ENCODE assay signal across 10 mouse cellular contexts in the genomic region with DNA sequence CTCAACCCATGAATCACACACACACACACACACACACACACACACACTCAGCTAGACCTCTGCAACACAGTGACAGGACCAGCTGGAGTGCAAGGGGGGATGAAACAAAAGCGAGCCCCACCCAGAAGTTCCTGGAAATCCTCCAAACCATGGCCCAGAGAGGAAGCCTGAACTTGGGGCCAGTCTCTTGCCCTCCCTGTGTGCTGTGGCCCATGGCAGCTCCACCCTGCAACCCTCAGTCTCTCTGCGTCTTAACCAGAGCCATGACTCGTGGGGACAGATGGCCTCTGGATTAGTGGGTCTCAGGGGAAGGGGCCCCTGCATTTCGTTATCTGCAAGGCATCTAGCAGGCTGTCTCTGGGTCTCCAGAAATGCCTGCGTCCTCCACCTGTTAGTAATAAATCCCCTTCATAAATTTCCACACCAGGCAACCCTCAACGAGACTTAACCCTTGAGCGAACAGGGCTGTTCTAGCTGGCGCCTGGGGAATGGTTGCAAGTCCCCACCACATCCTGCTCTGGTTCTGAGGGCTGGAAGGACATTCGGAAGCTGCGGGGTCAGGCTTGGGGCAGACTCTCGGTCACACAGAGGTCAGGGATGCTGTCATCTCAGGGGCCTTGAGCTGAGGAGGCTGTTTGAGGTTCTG. TPM values are rescaled to one million over a fixed set of nuclear protein-coding genes. Genes with fewer than 3 reads are reported as not detected.
DNase-seq lines count a peak whose midpoint lies in the region; ATAC-seq lines count a peak whose summit lies in the region.
"Had no signal": no experiment of that assay in that cellular context is flagged by ENCODE, and none has a peak within 500 bp of the region (broad histone marks: within the 10 kb centered on the region; RNA-seq: fewer than 3 reads in every experiment).

No protein-coding gene starts in this region.

- no peak overlapping the region for H3K4me3 ChIP-seq in forebrain, embryonic 12.5 days (replicated peaks)
- no peak overlapping the region for H3K4me3 ChIP-seq in forebrain, embryonic 16.5 days (replicated peaks; ENCODE audit: low read length)
- no peak overlapping the region for H3K4me3 ChIP-seq in heart, embryonic 13.5 days
- H3K4me3 ChIP-seq in neural tube, embryonic 13.5 days: no peak overlapping the region

- no peak overlapping the region for H3K9ac ChIP-seq in forebrain, embryonic 12.5 days
- no peak overlapping the region for H3K9ac ChIP-seq in forebrain, embryonic 16.5 days (replicated peaks; ENCODE audit: low read depth, low read length)
- H3K9ac ChIP-seq in heart, embryonic 13.5 days: peak overlapping the region; percentile 58
- 0 out of 2 replicates have a peak overlapping the region, but pooled peaks have one; percentile 12 for H3K9ac ChIP-seq in neural tube, embryonic 13.5 days
- H3K9ac ChIP-seq: liver, embryonic 14.5 days had no signal

- no peaks in the 10 kb centered on the region for H3K9me3 ChIP-seq in forebrain, embryonic 12.5 days
- H3K9me3 ChIP-seq in forebrain, embryonic 16.5 days (ENCODE audit: control insufficient read depth, low read length): no peaks in the 10 kb centered on the region
- H3K9me3 ChIP-seq in heart, embryonic 13.5 days: no peaks in the 10 kb centered on the region
- no peaks in the 10 kb centered on the region for H3K9me3 ChIP-seq in neural tube, embryonic 13.5 days

- peaks cover 54% of the 10 kb centered on the region for H3K4me1 ChIP-seq in forebrain, embryonic 12.5 days
- H3K4me1 ChIP-seq in forebrain, embryonic 16.5 days (replicated peaks; ENCODE audit: control insufficient read depth, insufficient read depth, low read length): peaks cover 11% of the 10 kb centered on the region
- H3K4me1 ChIP-seq in heart, embryonic 13.5 days: peaks cover 88% of the 10 kb centered on the region
- peaks cover 85% of the 10 kb centered on the region for H3K4me1 ChIP-seq in neural tube, embryonic 13.5 days (replicated peaks)

- H3K36me3 ChIP-seq in forebrain, embryonic 12.5 days (replicated peaks): no peaks in the 10 kb centered on the region
- H3K36me3 ChIP-seq in forebrain, embryonic 16.5 days (ENCODE audit: control insufficient read depth, insufficient read depth): no peaks in the 10 kb centered on the region
- no peaks in the 10 kb centered on the region for H3K36me3 ChIP-seq in heart, embryonic 13.5 days
- no peaks in the 10 kb centered on the region for H3K36me3 ChIP-seq in neural tube, embryonic 13.5 days

- no peak for ATAC-seq in forebrain, embryonic 12.5 days (ENCODE audit: low FRiP score)
- ATAC-seq in forebrain, embryonic 16.5 days: no peak
- no peak for ATAC-seq in heart, embryonic 13.5 days (ENCODE audit: extremely low read depth, insufficient number of reproducible peaks, low FRiP score, low TSS enrichment)
- ATAC-seq in neural tube, embryonic 13.5 days (ENCODE audit: low read depth): peak; percentile 32; the same call in 1 of the 2 replicates

- no peak overlapping the region for H3K4me2 ChIP-seq in forebrain, embryonic 12.5 days
- no peak overlapping the region for H3K4me2 ChIP-seq in forebrain, embryonic 16.5 days (ENCODE audit: low read length)
- H3K4me2 ChIP-seq in heart, embryonic 13.5 days: no peak overlapping the region
- H3K4me2 ChIP-seq in neural tube, embryonic 13.5 days: no peak overlapping the region

- 55% methylated on average over 11 of the region's 11 CpGs for WGBS in forebrain, embryonic 12.5 days
- WGBS in forebrain, embryonic 16.5 days: 60% methylated on average over 11 of the region's 11 CpGs
- WGBS in heart, embryonic 13.5 days: 27% methylated on average over 11 of the region's 11 CpGs
- 12% methylated on average over 11 of the region's 11 CpGs for WGBS in neural tube, embryonic 13.5 days

- intact Hi-C loops in left cerebral cortex, postnatal 25 days (cut with DNase I): no loop called here

- peaks cover 4% of the 10 kb centered on the region; the same call in 1 of the 2 replicates for H3K27me3 ChIP-seq in forebrain, embryonic 12.5 days
- no peaks in the 10 kb centered on the region for H3K27me3 ChIP-seq in forebrain, embryonic 16.5 days (replicated peaks; ENCODE audit: control insufficient read depth, insufficient read depth, low read length)
- no peaks in the 10 kb centered on the region for H3K27me3 ChIP-seq in heart, embryonic 13.5 days (replicated peaks)
- H3K27me3 ChIP-seq in neural tube, embryonic 13.5 days: peaks cover 16% of the 10 kb centered on the region; the same call in 1 of the 2 replicates

- H3K27ac ChIP-seq in forebrain, embryonic 12.5 days: 0 out of 2 replicates have a peak overlapping the region, but pooled peaks have one; percentile 6
- H3K27ac ChIP-seq in forebrain, embryonic 16.5 days (ENCODE audit: low read length): no peak overlapping the region
- peak overlapping the region; percentile 54 for H3K27ac ChIP-seq in heart, embryonic 13.5 days (replicated peaks)
- H3K27ac ChIP-seq in neural tube, embryonic 13.5 days (replicated peaks): peak overlapping the region; percentile 28; the same call in 1 of the 2 replicates
- H3K27ac ChIP-seq: liver, embryonic 14.5 days had no signal

- DNase-seq in Muller cell, postnatal 12 days (ENCODE audit: inconsistent ontology term): peak; percentile 22
- peak; percentile 72 to 81 for DNase-seq in kidney, postnatal 36 days
- no peak for DNase-seq in right cerebral cortex, adult 2 months (ENCODE audit: low spot score in 2 of 2)
- no peak for DNase-seq in left cerebral cortex, postnatal 25 days (ENCODE audit: low spot score in 2 of 2)

RNA-seq across cellular contexts. Expression of a gene that starts 24.6 kb away (rescaled TPM):
- 10.4 and 11.0 TPM in 2 replicates for polyA plus RNA-seq in forebrain, embryonic 12.5 days (2016; fragmentation: Nextera tagmentation; extraction: Ambion mirVana)
- polyA plus RNA-seq in forebrain, embryonic 16.5 days (2015; fragmentation: Nextera tagmentation; extraction: Ambion mirVana): 5.5 and 7.0 TPM in 2 replicates
- polyA plus RNA-seq in heart, embryonic 13.5 days (2015; fragmentation: Nextera tagmentation; extraction: Ambion mirVana): 10.7 and 10.9 TPM in 2 replicates
- 10.8 and 11.4 TPM in 2 replicates for polyA plus RNA-seq in neural tube, embryonic 13.5 days (2015; fragmentation: Nextera tagmentation; extraction: Ambion mirVana)
- 10 to 100 TPM; 39.2 to 43.8 TPM for total RNA-seq in left cerebral cortex, postnatal 25 days (2021)
- total RNA-seq: MEL had no signal

Comparison
In these comparisons a context has a peak if more than half of its experiments do, and no peak if none do; other contexts are left out.
1. H3K9ac ChIP-seq: peak in heart, embryonic 13.5 days (single experiment) and neural tube, embryonic 13.5 days (single experiment); none in forebrain, embryonic 12.5 days (single experiment) and forebrain, embryonic 16.5 days (single experiment).
2. DNase-seq: peak in Muller cell, postnatal 12 days (single experiment) and kidney, postnatal 36 days (2 of 2); none in right cerebral cortex, adult 2 months (0 of 2) and left cerebral cortex, postnatal 25 days (0 of 2).